Mouse (Mus musculus): ENCODE measurements at regions not wholly inside any gene's neighbourhood (a gene's known extent, or its start where the extent isn't known, plus 50 kb on each side); places are given as distances from the start of the nearest gene placed in this dataset.

- TF ChIP-seq CHD2 (IDR thresholded peaks at IDR 0.05; ENCODE audit: low read depth, low read length) (no peak), HCFC1 (IDR thresholded peaks at IDR 0.05; ENCODE audit: borderline replicate concordance, insufficient read depth, low read length) (no peak), ZNF384 (IDR thresholded peaks at IDR 0.05; ENCODE audit: low read depth, low read length) (no peak), MAFK (IDR thresholded peaks at IDR 0.05; ENCODE audit: insufficient read depth, low read depth, low read length) (no peak)
Observed at GRCm38 (mm10) chr3:21955681-21956080, 120.8 kb upstream of the Tbl1xr1 start.

Measured in ES-E14 (cell line).